Mouse (Mus musculus) left cerebral cortex, postnatal 36 days (tissue): ENCODE data around the gene Pkd1. TPM values are rescaled to one million over a fixed set of nuclear protein-coding genes. Genes with fewer than 3 reads are reported as not detected.
A peak's percentile ranks its signal among the peaks of the same experiment; 100 is the strongest.

Experiments
- DNase-seq, 2 experiments: peaks; one replicate each; pipeline ENCODE4 v3.0.0; 2021 to 2022; ENCODE audit warnings: low spot score in 2 of 2, mixed read lengths in 1 of 2
- intact Hi-C: fragments of 180-260 bp; cut with DNase I; formaldehyde crosslinking; loops from one replicate; pipeline ENCODE4 v1.15.1; 2025
- total RNA-seq, 2 experiments: library from RNA; stranded (reverse); gene quantifications; 2 replicates each; pipeline ENCODE4 v1.2.3; 2021

Gene Pkd1
- total RNA-seq, 2 experiments from 2014 or later: 62.7 to 85.4 TPM

- peak in 1 of 2 experiments; percentile 6 for DNase-seq
- intact Hi-C loops: no loop called here
Measured at GRCm38 (mm10) chr17:24559146-24559545, 9.5 kb downstream of the Pkd1 start.

DNA sequence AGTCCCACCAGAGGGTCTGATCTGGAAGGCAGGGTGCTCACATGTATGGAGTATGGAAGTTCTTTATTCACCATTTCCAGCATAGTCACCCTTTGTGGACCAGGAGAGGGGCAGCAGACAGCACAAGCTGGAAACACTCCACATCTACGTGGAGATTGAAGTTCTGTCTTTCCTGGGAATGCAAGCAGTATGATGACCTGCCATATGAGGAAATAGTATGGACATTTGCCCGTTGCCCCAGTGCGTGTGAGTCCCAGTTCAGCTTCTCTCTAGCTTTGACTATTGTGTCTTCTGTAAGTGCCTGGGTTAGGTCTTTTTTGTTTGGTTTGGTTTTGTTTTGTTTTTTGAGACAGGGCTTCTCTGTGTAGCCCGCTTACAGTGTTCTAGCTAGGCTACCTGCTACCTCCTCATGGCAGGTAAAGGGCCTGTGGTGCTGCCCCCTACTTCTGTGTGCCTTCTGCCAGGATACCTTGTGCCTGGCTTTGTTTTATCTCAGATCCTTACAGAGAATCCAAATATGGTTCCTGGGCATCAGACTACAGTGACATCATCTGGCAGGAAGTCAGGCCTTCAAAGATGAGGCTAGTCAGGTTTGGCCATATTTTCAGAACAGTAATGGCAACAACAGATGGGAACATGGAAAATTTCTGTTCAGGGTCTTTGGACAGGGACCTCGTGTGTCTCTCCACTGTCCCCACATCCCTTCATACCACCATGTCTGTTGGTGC, 10.8 kb downstream of the Pkd1 start:
- no peak for DNase-seq
- intact Hi-C loops: no loop called here

DNA sequence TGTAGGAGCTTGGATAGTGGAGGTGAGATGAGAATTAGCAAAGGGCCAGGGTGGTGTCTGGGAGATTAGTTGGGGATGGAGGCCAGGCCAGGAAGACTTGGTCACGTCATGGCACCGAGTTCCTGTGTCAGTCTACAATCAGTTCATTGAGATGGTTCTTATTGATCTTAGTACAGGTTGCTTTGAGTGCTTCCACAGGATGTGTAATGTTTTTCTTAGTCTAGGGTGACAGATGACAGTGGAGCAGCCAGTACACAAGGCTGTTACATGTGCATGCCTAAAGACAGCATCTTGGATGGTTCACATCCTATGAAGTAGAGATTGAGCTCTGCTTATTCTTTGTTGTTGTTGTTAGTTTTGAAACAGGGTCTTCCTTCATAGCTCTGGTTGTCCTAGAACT, 12.0 kb downstream of the Pkd1 start:
- no peak for DNase-seq
- intact Hi-C loops: no loop called here

DNA sequence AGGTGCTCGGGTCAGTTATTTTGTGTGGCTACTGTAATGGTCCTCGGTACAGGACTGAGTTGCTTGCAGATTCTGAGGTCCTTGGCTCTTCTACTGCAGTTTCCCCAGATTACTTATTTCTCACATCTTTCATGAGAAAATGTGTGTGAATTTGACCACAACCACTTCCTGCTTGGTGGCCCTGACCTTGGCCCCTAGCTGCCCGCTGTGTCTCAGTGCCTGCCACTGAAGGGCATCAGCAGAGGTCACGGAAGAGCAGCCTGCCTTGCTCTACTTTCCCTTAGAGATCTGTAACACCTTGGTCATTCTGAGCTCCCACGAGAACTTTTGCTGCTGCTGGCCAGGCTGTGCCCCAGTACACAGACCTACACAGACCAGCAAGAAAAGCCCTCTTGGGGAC, 14.0 kb downstream of the Pkd1 start:
- DNase-seq: no peak
- intact Hi-C loops: no loop called here

GRCm38 (mm10) chr17:24564422-24564821, 14.8 kb downstream of the Pkd1 start:
- intact Hi-C loops: no loop called here

GRCm38 (mm10) chr17:24565092-24565491, 15.5 kb downstream of the Pkd1 start:
- peak in 1 of 2 experiments; percentile 3 for DNase-seq
- intact Hi-C loops: no loop called here

More at GRCm38 (mm10) chr17:24564422-24564821, 14.8 kb downstream of the Pkd1 start:
- DNase-seq: peak in 1 of 2 experiments; percentile 3

DNA sequence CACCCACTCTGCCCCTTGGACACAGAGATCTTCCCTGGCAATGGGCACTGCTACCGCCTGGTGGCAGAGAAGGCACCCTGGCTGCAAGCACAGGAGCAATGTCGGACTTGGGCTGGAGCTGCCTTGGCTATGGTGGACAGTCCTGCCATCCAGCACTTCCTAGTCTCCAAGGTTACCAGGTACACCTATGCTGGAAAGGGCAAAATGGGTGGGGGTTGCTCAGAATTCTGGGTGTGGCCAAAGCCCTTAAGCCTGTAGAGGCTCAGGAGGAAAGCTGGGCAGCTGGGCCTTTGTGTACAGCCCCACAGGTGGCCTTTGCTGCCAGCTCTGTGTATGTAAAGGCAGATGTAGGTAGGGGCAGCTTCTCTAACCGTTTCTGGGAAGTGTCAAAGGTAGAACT, 16.2 kb downstream of the Pkd1 start:
- peak in 1 of 2 experiments; percentile 2 for DNase-seq
- intact Hi-C loops: no loop called here

DNA sequence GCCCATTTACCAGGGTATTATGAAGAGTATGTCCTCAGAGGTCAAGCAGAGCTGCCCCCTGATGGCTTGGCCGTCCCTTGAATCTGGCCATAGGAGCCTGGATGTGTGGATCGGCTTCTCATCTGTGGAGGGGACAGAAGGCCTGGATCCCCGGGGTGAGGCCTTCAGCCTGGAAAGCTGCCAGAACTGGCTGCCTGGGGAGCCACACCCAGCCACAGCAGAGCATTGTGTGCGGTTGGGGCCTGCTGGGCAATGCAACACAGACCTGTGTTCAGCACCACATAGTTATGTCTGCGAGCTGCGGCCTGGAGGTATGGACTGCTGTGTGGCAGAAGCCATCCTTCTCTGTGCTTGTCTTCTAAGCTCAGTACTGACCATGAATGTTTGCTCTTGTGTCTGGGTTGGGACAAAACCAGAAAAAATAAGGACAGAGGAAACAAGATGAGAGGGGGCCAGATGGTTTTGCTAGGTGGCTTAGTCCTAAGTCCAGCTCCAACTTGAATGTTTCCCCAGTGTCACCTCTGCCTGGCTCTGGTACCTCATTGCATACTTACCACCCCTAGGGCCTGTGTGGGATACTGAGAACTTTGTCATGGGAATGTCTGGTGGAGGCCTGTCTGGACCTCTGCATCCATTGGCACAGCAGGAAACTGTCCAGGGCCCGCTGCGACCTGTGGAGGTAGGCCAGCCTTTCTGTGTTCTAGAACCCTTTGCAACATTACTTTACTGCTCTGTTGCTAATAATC, 17.6 kb downstream of the Pkd1 start:
- DNase-seq: peak in 1 of 2 experiments; percentile 3
- intact Hi-C loops: no loop called here

DNA sequence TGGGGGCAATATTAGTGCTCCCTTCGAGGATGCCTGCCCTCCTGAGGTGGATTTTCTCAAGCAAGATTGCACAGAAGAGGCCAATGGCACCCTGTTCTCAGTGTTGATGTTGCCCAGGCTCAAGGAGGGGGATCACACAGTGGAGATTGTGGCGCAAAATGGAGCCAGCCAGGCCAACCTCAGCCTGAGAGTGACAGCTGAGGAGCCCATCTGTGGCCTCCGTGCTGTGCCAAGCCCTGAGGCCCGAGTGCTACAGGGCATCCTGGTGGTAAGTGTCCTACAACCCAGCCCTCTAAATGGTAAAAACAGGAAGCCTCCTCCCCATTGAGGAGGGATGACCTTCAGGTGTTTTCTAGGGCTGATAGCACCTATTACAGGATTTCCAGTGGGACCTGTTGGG, 20.2 kb downstream of the Pkd1 start:
- intact Hi-C loops: no loop called here
- no peak for DNase-seq

DNA sequence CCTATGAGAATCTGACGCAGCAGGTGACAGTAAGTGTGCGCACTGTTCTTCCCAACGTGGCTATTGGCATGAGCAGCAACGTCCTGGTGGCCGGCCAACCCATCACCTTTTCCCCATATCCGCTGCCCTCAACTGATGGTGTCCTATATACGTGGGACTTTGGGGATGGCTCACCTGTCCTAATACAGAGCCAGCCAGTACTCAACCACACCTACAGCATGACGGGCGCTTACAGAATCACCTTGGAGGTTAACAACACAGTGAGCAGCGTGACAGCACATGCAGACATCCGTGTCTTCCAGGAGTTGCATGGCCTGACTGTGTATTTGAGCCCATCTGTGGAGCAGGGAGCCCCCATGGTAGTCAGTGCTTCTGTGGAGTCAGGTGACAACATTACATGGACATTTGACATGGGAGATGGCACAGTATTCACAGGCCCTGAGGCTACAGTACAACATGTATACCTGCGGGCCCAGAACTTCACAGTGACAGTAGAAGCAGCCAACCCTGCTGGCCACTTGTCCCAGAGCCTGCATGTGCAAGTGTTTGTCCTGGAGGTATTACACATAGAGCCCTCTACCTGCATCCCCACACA, 23.1 kb downstream of the Pkd1 start:
- intact Hi-C loops: no loop called here
- no peak for DNase-seq

- no peak for DNase-seq
- intact Hi-C loops: no loop called here
Measured at GRCm38 (mm10) chr17:24573811-24574210, 24.2 kb downstream of the Pkd1 start.

DNA sequence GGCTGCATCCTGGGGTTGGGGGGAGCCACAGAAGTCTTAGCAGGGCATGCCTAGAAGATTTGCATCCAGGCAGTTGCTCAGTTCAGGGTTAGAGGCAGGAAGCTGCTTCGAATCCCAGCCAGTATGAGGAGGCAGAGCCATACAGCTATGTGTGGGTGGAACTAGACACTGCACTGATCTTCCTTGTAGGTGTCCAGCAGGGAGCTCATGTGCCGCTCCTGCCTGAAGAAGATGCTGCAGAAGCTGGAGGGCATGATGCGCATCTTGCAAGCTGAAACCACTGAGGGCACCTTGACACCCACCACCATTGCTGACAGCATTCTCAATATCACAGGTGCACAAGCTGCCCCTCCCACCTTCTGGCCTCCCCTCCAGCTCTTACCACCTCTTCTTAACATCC, 29.9 kb downstream of the Pkd1 start:
- intact Hi-C loops: no loop called here
- no peak for DNase-seq

- DNase-seq: no peak
- intact Hi-C loops: no loop called here
Measured at GRCm38 (mm10) chr17:24580287-24580686, 30.7 kb downstream of the Pkd1 start.

DNA sequence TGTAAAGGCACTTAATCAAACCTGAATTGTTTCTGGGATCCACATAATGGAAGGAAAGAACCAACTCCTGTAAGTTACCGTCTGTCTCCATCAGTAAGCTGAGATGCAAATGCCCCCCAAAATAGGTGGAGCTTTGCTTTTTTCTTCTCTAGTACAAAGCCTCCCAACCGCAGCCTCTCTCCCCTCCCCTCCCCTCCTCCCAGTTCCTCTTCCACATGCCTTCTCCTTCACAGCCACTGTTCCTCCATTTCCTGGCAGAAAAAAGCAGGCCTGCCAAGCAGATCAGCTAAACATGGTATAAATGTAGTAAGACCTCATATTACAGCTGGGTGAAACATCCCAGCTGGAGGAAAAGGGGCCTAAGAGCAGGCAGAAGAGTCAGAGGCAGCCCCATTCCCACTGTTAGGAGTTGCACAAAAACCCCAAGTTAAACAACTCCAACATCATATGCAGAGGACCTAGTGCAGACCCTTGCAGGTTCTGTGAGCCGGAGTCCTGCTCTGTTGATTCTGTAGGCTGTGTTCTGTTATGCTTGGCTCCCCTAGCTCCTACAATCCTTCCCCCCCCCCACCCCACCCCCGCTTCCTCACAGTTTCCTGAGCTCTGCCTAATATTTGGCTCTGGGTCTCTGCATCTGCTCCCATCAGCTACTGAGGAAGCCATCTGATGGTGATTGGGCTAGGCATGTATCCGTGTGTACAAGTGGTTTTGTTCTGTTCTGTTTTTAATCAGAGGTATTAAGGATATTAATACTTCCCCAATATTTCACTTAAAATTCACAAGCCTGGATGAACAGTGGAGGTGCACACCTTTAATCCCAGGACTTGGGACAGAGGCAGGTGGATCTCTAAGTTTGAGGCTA, 34.2 kb downstream of the Pkd1 start:
- no peak for DNase-seq
- intact Hi-C loops: no loop called here

GRCm38 (mm10) chr17:24584520-24584919, 34.9 kb downstream of the Pkd1 start:
- intact Hi-C loops: no loop called here
- DNase-seq: no peak

DNA sequence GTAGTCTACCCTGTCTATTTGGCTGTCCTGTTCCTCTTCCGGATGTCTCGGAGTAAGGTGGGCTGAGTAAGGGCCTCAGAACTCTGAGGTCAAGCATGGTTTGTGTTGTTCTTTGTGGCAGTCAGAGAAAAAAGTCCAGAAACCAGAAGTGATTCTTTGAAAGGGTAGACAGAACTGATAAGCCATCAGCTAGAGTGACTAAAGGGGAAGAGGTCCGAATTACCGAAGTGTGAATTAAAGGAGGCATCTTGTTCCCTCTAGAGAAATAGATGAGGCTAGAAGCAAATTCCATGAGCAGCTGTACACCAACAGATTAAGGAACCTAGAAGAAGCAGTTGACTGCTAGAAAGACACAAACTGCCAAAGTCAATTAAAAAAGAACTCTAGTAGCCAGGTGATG, 36.9 kb downstream of the Pkd1 start:
- intact Hi-C loops: no loop called here
- DNase-seq: no peak

DNA sequence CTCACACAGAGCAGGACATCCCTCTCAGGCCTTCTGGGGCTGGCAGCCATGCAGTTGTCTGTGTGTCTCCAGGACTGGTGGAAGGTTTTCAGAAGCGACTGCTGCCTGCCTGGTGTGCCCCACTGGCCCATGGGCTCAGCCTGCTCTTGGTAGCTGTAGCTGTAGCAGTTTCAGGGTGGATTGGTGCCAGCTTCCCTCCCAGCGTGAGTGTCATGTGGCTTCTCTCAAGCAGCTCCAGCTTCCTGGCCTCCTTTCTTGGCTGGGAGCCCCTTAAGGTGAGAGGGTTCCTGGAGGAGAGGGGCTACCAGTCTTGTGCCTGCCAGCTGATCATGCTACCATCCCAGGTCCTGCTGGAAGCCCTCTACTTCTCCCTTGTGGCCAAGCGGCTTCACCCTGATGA, 41.3 kb downstream of the Pkd1 start:
- intact Hi-C loops: no loop called here
- no peak for DNase-seq

DNA sequence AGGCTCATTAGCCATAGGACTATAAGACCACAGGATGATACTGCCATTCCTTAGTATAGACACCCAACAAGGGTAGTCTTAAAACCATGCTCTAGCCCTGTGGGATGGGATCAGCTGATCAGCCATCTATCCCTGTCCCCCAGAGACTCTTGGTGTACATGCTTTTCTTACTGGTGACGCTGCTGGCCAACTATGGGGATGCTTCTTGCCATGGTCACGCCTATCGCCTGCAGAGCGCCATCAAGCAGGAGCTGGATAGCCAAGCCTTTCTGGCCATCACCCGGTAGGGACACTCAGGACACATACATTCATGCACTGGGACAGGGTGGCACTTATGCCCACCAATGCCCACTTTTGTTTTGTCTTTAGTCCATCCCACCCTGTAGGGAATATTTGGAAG, 42.1 kb downstream of the Pkd1 start:
- DNase-seq: no peak
- intact Hi-C loops: no loop called here

GRCm38 (mm10) chr17:24593248-24593647, 43.6 kb downstream of the Pkd1 start:
- intact Hi-C loops: no loop called here
- no peak for DNase-seq
